Mouse (Mus musculus): Measurements from ENCODE around the gene Cd6.

Gene Cd6

GRCm38 (mm10) chr19:10799155-10799554 lies 30.7 kb downstream of the Cd6 start:
- no peak for DNase-seq (ENCODE audit: low spot score)

GRCm38 (mm10) chr19:10798576-10798975 lies 31.3 kb downstream of the Cd6 start:
- DNase-seq (ENCODE audit: low spot score): no peak

- DNase-seq (ENCODE audit: low spot score): no peak
Measured at GRCm38 (mm10) chr19:10794916-10795315, 34.9 kb downstream of the Cd6 start.

- DNase-seq (ENCODE audit: low spot score): no peak
Measured at GRCm38 (mm10) chr19:10793044-10793443, 36.8 kb downstream of the Cd6 start.

- no peak for DNase-seq (ENCODE audit: low spot score)
Measured at GRCm38 (mm10) chr19:10790323-10790722, 39.5 kb downstream of the Cd6 start.

- DNase-seq (ENCODE audit: low spot score): no peak
Measured at GRCm38 (mm10) chr19:10788242-10788641, 41.6 kb downstream of the Cd6 start.

GRCm38 (mm10) chr19:10787406-10787805 lies 42.5 kb downstream of the Cd6 start:
- DNase-seq (ENCODE audit: low spot score): no peak

- no peak for DNase-seq (ENCODE audit: low spot score)
Measured at GRCm38 (mm10) chr19:10786753-10787152, 43.1 kb downstream of the Cd6 start.

- peak; percentile 48 for DNase-seq (ENCODE audit: low spot score)
Measured at GRCm38 (mm10) chr19:10784796-10785459, 44.9 kb downstream of the Cd6 start.

- DNase-seq (ENCODE audit: low spot score): no peak
Measured at GRCm38 (mm10) chr19:10784061-10784460, 45.8 kb downstream of the Cd6 start.

- DNase-seq (ENCODE audit: low spot score): no peak
Measured at GRCm38 (mm10) chr19:10783168-10783567, 46.7 kb downstream of the Cd6 start.

GRCm38 (mm10) chr19:10781641-10782040 lies 48.2 kb downstream of the Cd6 start:
- DNase-seq (ENCODE audit: low spot score): no peak

GRCm38 (mm10) chr19:10776906-10777305 lies 53.0 kb downstream of the Cd6 start:
- no peak for DNase-seq (ENCODE audit: low spot score)

GRCm38 (mm10) chr19:10774141-10774540 lies 55.7 kb downstream of the Cd6 start:
- DNase-seq (ENCODE audit: low spot score): no peak

- DNase-seq (ENCODE audit: low spot score): no peak
Measured at GRCm38 (mm10) chr19:10773384-10773783, 56.5 kb downstream of the Cd6 start.

GRCm38 (mm10) chr19:10772866-10773265 lies 57.0 kb downstream of the Cd6 start:
- no peak for DNase-seq (ENCODE audit: low spot score)

GRCm38 (mm10) chr19:10771995-10772394 lies 57.9 kb downstream of the Cd6 start:
- no peak for DNase-seq (ENCODE audit: low spot score)

- DNase-seq (ENCODE audit: low spot score): no peak
Measured at GRCm38 (mm10) chr19:10769429-10770195, 60.2 kb downstream of the Cd6 start.

GRCm38 (mm10) chr19:10768694-10769428 lies 61.0 kb downstream of the Cd6 start:
- no peak for DNase-seq (ENCODE audit: low spot score)

- DNase-seq (ENCODE audit: low spot score): no peak
Measured at GRCm38 (mm10) chr19:10767631-10768030, 62.2 kb downstream of the Cd6 start.

- DNase-seq (ENCODE audit: low spot score): no peak
Measured at GRCm38 (mm10) chr19:10763381-10764031, 66.4 kb downstream of the Cd6 start.

- DNase-seq (ENCODE audit: low spot score): no peak
Measured at GRCm38 (mm10) chr19:10762468-10762867, 67.4 kb downstream of the Cd6 start.

Data from layer of hippocampus, adult 9-10 months (tissue).